Mouse (Mus musculus) stomach, embryonic 14.5 days (tissue): ENCODE data around the gene Tmod2. TPM values are rescaled to one million over a fixed set of nuclear protein-coding genes. Genes with fewer than 3 reads are reported as not detected.
"Not testable (repeated sequence)": the region's sequence is repeated elsewhere in the genome, so short reads cannot be mapped to it uniquely, and the experiment has no call there.

Experiments
- ATAC-seq: fragments of 200-750 bp; cut with Nextera tagmentation; 2 replicates; pipeline ENCODE4 v1.8.0; 2017; ENCODE audit warnings: low read depth, moderate TSS enrichment; ENCODE audit not compliant: insufficient number of reproducible peaks, insufficient read depth, low FRiP score
- H3K27ac ChIP-seq: fragments of 300-500 bp; sonication (generic); 2 replicates; pipeline ENCODE4 v1.5.1; 2014; ENCODE audit warnings: mild to moderate bottlenecking, low read length, moderate library complexity, mixed read lengths
- H3K27me3 ChIP-seq: fragments of 300-500 bp; sonication (generic); 2 replicates; pipeline ENCODE4 v1.6.1; 2014; ENCODE audit warnings: low read length, control low read depth, mixed read lengths; ENCODE audit not compliant: control insufficient read depth, insufficient read depth
- H3K36me3 ChIP-seq: fragments of 300-500 bp; sonication (generic); 2 replicates; pipeline ENCODE4 v1.6.1; 2014; ENCODE audit warnings: mild to moderate bottlenecking, control low read depth, low read length, moderate library complexity, mixed read lengths; ENCODE audit not compliant: control insufficient read depth, insufficient read depth
- H3K4me1 ChIP-seq: fragments of 300-500 bp; sonication (generic); 2 replicates; pipeline ENCODE4 v1.6.1; 2014; ENCODE audit warnings: low read length, control low read depth, mixed read lengths; ENCODE audit not compliant: control insufficient read depth, insufficient read depth
- H3K4me2 ChIP-seq: fragments of 300-500 bp; sonication (generic); replicated peaks from 2 replicates; pipeline ENCODE4 v1.6.1; 2014; ENCODE audit warnings: low read depth, low read length, control low read depth
- H3K4me3 ChIP-seq: fragments of 300-500 bp; sonication (generic); 2 replicates; pipeline ENCODE4 v1.5.1; 2014; ENCODE audit warnings: low read depth, low read length, control low read depth
- H3K9ac ChIP-seq: fragments of 300-500 bp; sonication (generic); replicated peaks from 2 replicates; pipeline ENCODE4 v1.6.1; 2014; ENCODE audit warnings: low read depth, mild to moderate bottlenecking, control low read depth, low read length, moderate library complexity, mixed read lengths
- H3K9me3 ChIP-seq: fragments of 300-500 bp; sonication (generic); 2 replicates; pipeline ENCODE4 v1.6.1; 2016; ENCODE audit warnings: low read depth, low read length, control low read depth; ENCODE audit not compliant: control insufficient read depth
- WGBS: fragments of 180-500 bp; shearing (Covaris S2); extraction: QIAGEN DNeasy Blood & Tissue Kit; methylation state at CpG from one replicate; pipeline ENCODE4 v1.1.7; 2014; 5-methylcytosine and 5-hydroxymethylcytosine counted together
- polyA plus RNA-seq: library from polyadenylated mRNA; unstranded; fragments of >200 nt; fragmentation: Nextera tagmentation; extraction: Ambion mirVana; gene quantifications from 2 replicates; pipeline ENCODE4 v1.2.1, GENCODE M21; 2014

Gene Tmod2
- polyA plus RNA-seq: 17.6 and 22.8 TPM in 2 replicates

- Histone ChIP-seq H3K27ac (no peak within 1 kb of the TSS), H3K4me3 (peak within 1 kb of the TSS; percentile 70), H3K27me3 (peaks cover 4% of the 10 kb centered on the region; the same call in 1 of the 2 replicates), H3K36me3 (no peaks in the 10 kb centered on the region), H3K9me3 (no peaks in the 10 kb centered on the region), H3K4me2 (peak within 1 kb of the TSS; percentile 89), H3K9ac (peak within 1 kb of the TSS; percentile 36; the same call in 1 of the 2 replicates), H3K4me1 (no peaks in the 10 kb centered on the region)
- peak; percentile 91 for ATAC-seq
- WGBS: under 1% methylated on average over 74 of the region's 74 CpGs
These were observed at the start of gene Tmod2 for GRCm38 (mm10) chr9:75610571-75611493. Gene Tmod2, minus strand, starts transcription at chr9:75611325.

- Histone ChIP-seq H3K4me1 (no peaks in the 10 kb centered on the region), H3K4me3 (no peak overlapping the region), H3K9ac (no peak overlapping the region), H3K4me2 (no peak overlapping the region), H3K36me3 (no peaks in the 10 kb centered on the region), H3K9me3 (no peaks in the 10 kb centered on the region), H3K27me3 (no peaks in the 10 kb centered on the region), H3K27ac (no peak overlapping the region)
- 87% methylated on average over 8 of the region's 8 CpGs for WGBS
- no peak for ATAC-seq
These were observed 49.8 kb upstream of the Tmod2 start for GRCm38 (mm10) chr9:75660917-75661316.

GRCm38 (mm10) chr9:75656456-75656855 is 45.3 kb upstream of the Tmod2 start:
- not testable (repeated sequence) for H3K36me3 ChIP-seq, H3K4me3 ChIP-seq, H3K9ac ChIP-seq, H3K27ac ChIP-seq, H3K9me3 ChIP-seq, H3K4me2 ChIP-seq, ATAC-seq, H3K27me3 ChIP-seq
- peaks cover 12% of the 10 kb centered on the region; the same call in 1 of the 2 replicates for H3K4me1 ChIP-seq
- WGBS: 75% methylated on average over 3 of the region's 3 CpGs

GRCm38 (mm10) chr9:75653981-75654911 is 43.1 kb upstream of the Tmod2 start:
- Histone ChIP-seq H3K4me3 (no peak overlapping the region), H3K4me1 (peaks cover 12% of the 10 kb centered on the region; the same call in 1 of the 2 replicates), H3K9me3 (no peaks in the 10 kb centered on the region), H3K27me3 (no peaks in the 10 kb centered on the region), H3K9ac (no peak overlapping the region), H3K27ac (peak overlapping the region; percentile 66), H3K36me3 (no peaks in the 10 kb centered on the region), H3K4me2 (0 out of 2 replicates have a peak overlapping the region, but pooled peaks have one; percentile 7)
- peak; percentile 66; the same call in 1 of the 2 replicates for ATAC-seq
- WGBS: 17% methylated on average over 12 of the region's 12 CpGs

- H3K27me3 ChIP-seq: no peaks in the 10 kb centered on the region
- H3K27ac ChIP-seq: no peak overlapping the region
- no peaks in the 10 kb centered on the region for H3K9me3 ChIP-seq
- ATAC-seq: no peak
- H3K4me2 ChIP-seq: no peak overlapping the region
- no peak overlapping the region for H3K9ac ChIP-seq
- H3K4me3 ChIP-seq: no peak overlapping the region
- no peaks in the 10 kb centered on the region for H3K4me1 ChIP-seq
- WGBS: 27% methylated on average over 3 of the region's 3 CpGs
- H3K36me3 ChIP-seq: no peaks in the 10 kb centered on the region
These were observed 34.3 kb upstream of the Tmod2 start for GRCm38 (mm10) chr9:75645405-75645804.

- Histone ChIP-seq H3K9ac (no peak overlapping the region), H3K4me1 (no peaks in the 10 kb centered on the region), H3K4me2 (no peak overlapping the region), H3K4me3 (no peak overlapping the region), H3K36me3 (peaks cover 2% of the 10 kb centered on the region; the same call in 1 of the 2 replicates), H3K9me3 (no peaks in the 10 kb centered on the region), H3K27me3 (no peaks in the 10 kb centered on the region), H3K27ac (no peak overlapping the region)
- ATAC-seq: no peak
- 87% methylated on average over 4 of the region's 4 CpGs for WGBS
These were observed 23.1 kb upstream of the Tmod2 start for GRCm38 (mm10) chr9:75634226-75634625.

- Histone ChIP-seq H3K4me3 (no peak overlapping the region), H3K27ac (no peak overlapping the region), H3K9me3 (no peaks in the 10 kb centered on the region), H3K4me2 (no peak overlapping the region), H3K9ac (no peak overlapping the region), H3K27me3 (no peaks in the 10 kb centered on the region), H3K4me1 (no peaks in the 10 kb centered on the region), H3K36me3 (peaks cover 2% of the 10 kb centered on the region; the same call in 1 of the 2 replicates)
- no peak for ATAC-seq
- 91% methylated on average over 8 of the region's 8 CpGs for whole genome bisulfite sequencing
These were observed 22.5 kb upstream of the Tmod2 start for GRCm38 (mm10) chr9:75633603-75634002.

- Histone ChIP-seq H3K9ac (no peak overlapping the region), H3K36me3 (peaks cover 2% of the 10 kb centered on the region; the same call in 1 of the 2 replicates), H3K9me3 (no peaks in the 10 kb centered on the region), H3K27ac (no peak overlapping the region), H3K4me2 (no peak overlapping the region), H3K27me3 (no peaks in the 10 kb centered on the region), H3K4me3 (no peak overlapping the region), H3K4me1 (no peaks in the 10 kb centered on the region)
- 42% methylated on average over 1 of the region's 1 CpGs for WGBS
- ATAC-seq: no peak
These were observed 21.8 kb upstream of the Tmod2 start for GRCm38 (mm10) chr9:75632902-75633301.
